Mouse (Mus musculus): ENCODE measurements around the gene Slc9a2. TPM values are rescaled to one million over a fixed set of nuclear protein-coding genes. Genes with fewer than 3 reads are reported as not detected.

Slc9a2 gene
- total RNA-seq, 4 experiments from 2014 or later, result 19.2 to 25.4 (median 21.7) TPM

DNA sequence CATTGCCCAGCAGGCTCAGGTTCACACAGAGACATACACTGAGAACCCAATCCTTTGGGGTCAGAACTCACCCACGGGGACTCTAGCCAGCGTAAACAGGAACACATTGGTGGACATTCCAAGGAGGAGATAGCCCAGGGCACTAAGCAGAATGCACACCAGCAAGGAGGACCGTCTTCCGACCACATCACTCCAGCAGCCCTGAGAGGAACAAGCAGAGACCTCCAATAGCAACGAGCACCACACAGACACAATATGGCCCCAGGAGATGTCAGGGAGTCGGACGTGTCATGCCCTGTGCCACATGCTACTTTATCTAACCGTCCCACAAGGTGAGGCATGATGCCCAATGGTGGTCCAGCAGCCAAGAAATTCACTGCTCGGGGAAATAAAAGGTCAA is 103.9 kb downstream of the Slc9a2 start:
- DNase-seq (ENCODE audit: low spot score in 2 of 2), result no peak

DNA sequence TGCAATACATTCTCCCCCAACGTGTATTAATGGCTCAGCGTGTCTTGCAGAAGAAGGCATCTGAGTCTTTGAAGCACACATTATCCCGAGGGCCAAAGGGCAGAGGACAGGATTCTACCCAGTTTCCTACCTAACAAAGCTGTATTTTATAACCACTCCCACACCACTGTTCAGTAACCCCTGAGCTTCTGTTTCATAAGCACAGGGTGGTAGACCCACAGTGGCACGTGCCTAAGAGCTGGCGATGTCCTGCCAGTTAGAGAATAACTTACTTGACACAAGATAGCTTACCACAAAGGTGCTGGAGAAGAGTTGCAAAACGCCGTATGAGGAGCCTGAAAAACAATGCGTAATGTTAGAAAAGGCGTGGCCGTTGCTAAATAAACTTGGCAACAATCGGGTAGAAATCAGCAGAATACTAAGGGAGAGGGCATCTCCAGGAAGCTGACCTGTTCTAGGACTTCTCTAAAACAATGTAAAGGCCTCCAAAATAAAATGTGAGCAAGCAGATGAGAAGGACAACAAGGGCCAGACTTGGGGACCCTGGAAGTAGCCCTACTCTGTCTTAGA is 105.6 kb downstream of the Slc9a2 start:
- no peak for DNase-seq (ENCODE audit: low spot score in 2 of 2)

- DNase-seq (ENCODE audit: low spot score in 2 of 2), result no peak
Observed at GRCm38 (mm10) chr1:40788956-40789355, 108.6 kb downstream of the Slc9a2 start.

DNA sequence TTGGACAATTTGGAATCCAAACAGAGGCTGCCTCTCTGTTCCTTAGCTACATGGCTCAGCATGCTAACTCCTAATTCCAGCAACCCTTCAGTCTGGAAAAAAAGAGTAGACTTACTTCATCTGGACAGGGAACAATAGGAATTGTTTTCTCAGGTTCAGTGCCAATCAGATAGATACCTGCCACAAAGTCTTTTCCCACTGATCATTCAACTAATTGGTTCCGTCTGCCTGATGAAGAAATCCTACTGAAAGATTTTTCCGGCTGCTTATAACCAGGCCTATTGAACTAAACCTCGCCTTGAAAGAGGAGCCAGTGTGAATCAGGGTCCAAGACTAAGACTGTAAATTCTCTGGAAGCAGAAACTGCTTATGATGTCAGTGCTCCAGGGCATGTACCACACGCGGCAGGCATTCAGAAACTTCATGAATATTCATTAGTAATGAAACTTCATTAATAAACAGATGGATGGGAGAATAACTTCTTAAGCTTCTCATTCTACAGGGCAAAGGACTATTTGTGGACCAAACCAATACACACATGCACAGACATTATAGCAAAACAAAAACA is 109.4 kb downstream of the Slc9a2 start:
- no peak for DNase-seq (ENCODE audit: low spot score in 2 of 2)

GRCm38 (mm10) chr1:40790324-40791141 is 110.2 kb downstream of the Slc9a2 start, which contains the start of gene Mfsd9:
Mfsd9 (minus strand) TSS chr1:40790687.
- peak; percentile 82 to 90 for DNase-seq (ENCODE audit: low spot score in 2 of 2)

DNA sequence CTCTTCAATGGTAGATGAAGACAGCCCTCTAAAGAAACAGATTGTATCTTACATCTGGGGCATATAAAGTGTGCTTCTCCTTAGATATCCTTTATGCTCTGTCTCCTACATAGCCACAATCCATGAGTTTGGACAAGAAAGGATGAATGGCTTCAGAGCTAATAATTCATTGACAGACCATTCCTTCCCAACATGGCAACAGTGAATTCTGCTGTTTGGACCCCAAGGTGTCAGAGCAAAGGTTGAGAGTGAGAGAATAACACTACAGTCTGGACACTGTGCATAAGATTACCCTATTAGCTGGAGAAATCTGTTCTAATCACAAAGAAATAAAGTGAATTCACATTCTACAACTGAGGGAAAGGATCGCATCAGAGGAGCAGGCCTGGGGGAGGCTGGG is 115.1 kb downstream of the Slc9a2 start:
- no peak for DNase-seq (ENCODE audit: low spot score in 2 of 2)

- peak; percentile 48 to 79 for DNase-seq (ENCODE audit: low spot score in 2 of 2)
Observed at GRCm38 (mm10) chr1:40797348-40797747, 117.0 kb downstream of the Slc9a2 start.

DNA sequence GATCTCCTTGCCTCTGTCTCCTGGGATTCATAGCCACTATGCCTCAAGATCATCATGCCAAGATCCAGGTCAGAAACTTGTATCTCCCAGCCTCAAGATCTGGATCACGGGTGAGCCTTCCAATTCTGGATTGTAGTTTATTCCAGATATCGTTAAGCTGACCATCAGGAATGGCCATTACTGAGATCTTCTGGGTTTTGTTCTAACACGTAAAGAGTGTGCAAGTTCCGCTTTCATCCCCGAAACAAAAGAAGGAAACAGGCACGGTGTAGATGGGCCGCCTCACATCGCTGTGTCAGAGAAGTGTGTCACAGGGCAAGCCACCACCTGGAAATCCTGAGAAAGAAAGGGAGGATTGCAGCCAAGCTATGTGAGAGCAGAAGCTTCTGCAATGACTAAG is 118.7 kb downstream of the Slc9a2 start:
- no peak for DNase-seq (ENCODE audit: low spot score in 2 of 2)

GRCm38 (mm10) chr1:40800908-40801307 is 120.5 kb downstream of the Slc9a2 start:
- DNase-seq (ENCODE audit: low spot score in 2 of 2), result no peak

DNA sequence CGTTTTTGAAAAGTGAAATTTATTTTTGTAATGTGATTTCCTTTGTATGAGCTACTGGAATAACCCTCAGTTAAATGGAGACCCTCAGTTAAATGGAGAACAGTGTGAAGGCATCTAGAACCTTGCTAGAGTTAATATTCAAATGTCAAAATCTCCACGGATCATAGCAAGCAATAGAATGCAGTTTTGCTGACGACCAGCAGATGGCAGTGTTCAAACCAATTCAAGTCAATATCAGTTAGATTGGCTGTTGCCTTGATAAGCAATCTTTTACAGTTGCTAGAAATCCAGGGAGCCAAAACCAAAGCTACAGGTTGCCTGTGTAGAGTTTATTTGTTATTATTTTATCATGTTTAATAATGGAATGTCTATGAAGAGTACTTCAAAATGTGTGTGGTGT is 122.4 kb downstream of the Slc9a2 start:
- peak; percentile 32 to 74 for DNase-seq (ENCODE audit: low spot score in 2 of 2)

DNA sequence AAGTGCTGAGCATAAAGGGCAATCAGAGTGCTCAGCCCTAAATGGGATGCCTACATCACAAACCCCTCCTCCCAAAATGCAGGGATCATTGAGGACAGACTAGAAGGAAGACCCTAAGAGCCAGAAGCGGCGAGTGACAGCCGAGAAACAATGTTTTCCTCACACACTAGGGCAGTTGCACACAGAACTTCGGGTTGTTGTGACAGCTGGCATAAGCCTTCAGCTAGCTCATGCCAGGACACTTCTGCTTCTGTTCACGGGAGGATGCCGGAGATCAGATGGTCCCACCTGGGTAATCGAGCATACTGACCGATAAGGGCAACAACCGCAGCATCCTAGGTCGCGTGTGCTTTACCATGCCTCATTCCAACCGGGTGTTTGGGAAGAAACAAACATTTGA is 123.7 kb downstream of the Slc9a2 start:
- no peak for DNase-seq (ENCODE audit: low spot score in 2 of 2)

GRCm38 (mm10) chr1:40805351-40805750 is 125.0 kb downstream of the Slc9a2 start, which contains the start of gene Tmem182:
Tmem182 (plus strand) TSS chr1:40805601.
- no peak for DNase-seq (ENCODE audit: low spot score in 2 of 2)

GRCm38 (mm10) chr1:40805891-40806290 is 125.5 kb downstream of the Slc9a2 start:
- no peak for DNase-seq (ENCODE audit: low spot score in 2 of 2)

- DNase-seq (ENCODE audit: low spot score in 2 of 2), result no peak
Observed at GRCm38 (mm10) chr1:40808643-40809042, 128.3 kb downstream of the Slc9a2 start.

- DNase-seq (ENCODE audit: low spot score in 2 of 2), result no peak
Observed at GRCm38 (mm10) chr1:40815071-40815845, 134.9 kb downstream of the Slc9a2 start.

Other genes with a start within 250 kb of the Slc9a2 start
- gene Il18r1, start 215.0 kb upstream of the Slc9a2 start, total RNA-seq (2022), result not detected
- under 1 TPM in 3 of 4 experiments, not detected in 1; 0.12 to 0.56 (median 0.23) TPM for gene Il18rap, start 165.2 kb upstream of the Slc9a2 start, total RNA-seq (2022)
- gene Slc9a4, start 100.5 kb upstream of the Slc9a2 start, total RNA-seq (2022), result 10 to 100 TPM; 16.1 to 29.7 (median 19.4) TPM
- 1 to 10 TPM; 5.5 to 6.8 (median 6.1) TPM for gene Mfsd9, start 110.1 kb downstream of the Slc9a2 start, total RNA-seq (2022)
- gene Tmem182, start 125.0 kb downstream of the Slc9a2 start, total RNA-seq (2022), result under 1 TPM in 3 of 4 experiments, not detected in 1; 0.13 to 0.23 (median 0.16) TPM